Mouse (Mus musculus): ENCODE data around the gene Styk1.

- TF ChIP-seq EP300 (IDR thresholded peaks at IDR 0.05; ENCODE audit: low read depth) (no peak), CTCF (IDR thresholded peaks at IDR 0.05; ENCODE audit: low read depth) (no peak)
Observed at GRCm38 (mm10) chr6:131401259-131401658, 47.9 kb upstream of the Styk1 start.
